Mouse (Mus musculus) embryo, embryonic 11 days (tissue): ENCODE data around the gene Them7.
A peak's percentile ranks its signal among the peaks of the same experiment; 100 is the strongest.

Source experiments
- DNase-seq: peaks from one replicate; pipeline ENCODE4 v3.0.0-alpha.2; 2015

Gene Them7

DNA sequence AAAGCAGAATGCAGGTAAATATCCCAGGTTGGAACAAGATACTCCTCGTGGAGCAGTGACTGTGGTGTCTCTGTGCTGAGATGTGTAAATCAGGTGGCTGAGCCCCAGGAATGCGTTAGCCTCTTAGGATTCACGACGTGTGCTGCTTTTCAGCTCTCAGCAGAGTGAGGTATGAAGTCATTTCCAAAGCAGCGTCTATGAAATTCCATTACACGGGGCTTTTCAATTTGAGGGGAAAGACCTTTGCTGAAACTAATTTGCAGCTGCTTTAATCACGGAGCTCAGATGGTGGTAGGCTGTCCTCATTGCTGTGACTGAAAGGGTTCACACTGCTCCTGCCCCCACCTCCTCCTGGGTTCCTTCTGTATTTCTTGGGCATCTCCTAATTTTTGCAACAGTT, 87.9 kb downstream of the Them7 start:
- DNase-seq = peak; percentile 28

GRCm38 (mm10) chr2:105313077-105313476, 89.0 kb downstream of the Them7 start:
- DNase-seq = no peak

DNA sequence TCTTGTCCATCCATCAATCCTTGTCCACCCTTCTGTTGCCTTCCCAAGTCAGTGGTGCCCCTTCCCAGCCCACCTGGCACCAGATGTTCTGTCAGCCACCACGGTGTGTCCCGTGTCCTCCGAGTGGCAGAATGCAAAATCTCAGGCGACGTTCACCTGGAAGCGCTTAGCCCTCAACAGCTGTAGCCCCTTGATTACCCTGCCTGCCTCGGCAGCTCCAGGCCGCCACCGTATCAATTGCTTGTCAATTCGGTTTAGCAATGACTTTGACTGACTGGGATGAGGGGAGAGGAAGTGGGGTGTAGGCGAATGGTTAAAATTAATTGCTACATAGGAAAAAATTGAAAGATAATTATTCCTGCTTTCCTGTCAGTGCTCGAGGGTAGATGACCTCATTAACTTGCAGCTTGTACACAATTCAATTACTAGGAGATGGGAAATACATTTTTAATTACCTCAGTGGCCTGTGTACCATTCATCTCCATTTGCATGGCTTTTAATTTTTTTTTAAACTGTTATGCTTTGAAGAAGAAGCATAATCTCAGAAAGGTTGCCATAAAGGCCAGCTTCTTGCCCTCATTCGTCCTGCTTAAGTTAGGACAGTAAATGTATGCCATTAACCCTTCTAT, 93.5 kb downstream of the Them7 start:
- DNase-seq = no peak

GRCm38 (mm10) chr2:105326067-105326466, 101.9 kb downstream of the Them7 start:
- DNase-seq = no peak

- no peak for DNase-seq
Measured at GRCm38 (mm10) chr2:105330024-105330423, 105.9 kb downstream of the Them7 start.

GRCm38 (mm10) chr2:105333107-105333506, 109.0 kb downstream of the Them7 start:
- DNase-seq = no peak

- peak; percentile 83 for DNase-seq
Measured at GRCm38 (mm10) chr2:105333976-105334713, 110.0 kb downstream of the Them7 start.

- DNase-seq = no peak
Measured at GRCm38 (mm10) chr2:105335661-105336060, 111.5 kb downstream of the Them7 start.

- peak; percentile 37 for DNase-seq
Measured at GRCm38 (mm10) chr2:105336314-105337027, 112.4 kb downstream of the Them7 start.

GRCm38 (mm10) chr2:105337171-105337875, 113.2 kb downstream of the Them7 start:
- DNase-seq = no peak

DNA sequence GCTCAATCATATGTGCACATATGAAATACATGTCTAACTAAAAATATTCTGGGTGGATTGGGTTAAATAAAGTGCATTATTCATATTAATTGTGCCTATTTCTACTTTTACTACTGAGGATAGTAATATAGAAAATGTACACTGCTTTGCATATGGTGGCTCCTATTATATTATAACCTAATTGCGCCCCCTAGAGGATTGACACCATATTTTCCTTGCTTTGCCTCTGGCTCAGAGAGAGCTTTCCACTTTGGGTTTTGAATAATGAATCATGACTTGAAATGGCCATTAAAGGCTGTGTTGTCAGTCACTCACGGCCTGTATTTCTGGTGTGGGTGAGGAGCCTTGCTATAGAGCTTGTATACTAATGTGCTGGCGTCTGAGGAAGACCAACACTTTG, 115.9 kb downstream of the Them7 start:
- DNase-seq = peak; percentile 50

GRCm38 (mm10) chr2:105348886-105349285, 124.8 kb downstream of the Them7 start:
- no peak for DNase-seq

DNA sequence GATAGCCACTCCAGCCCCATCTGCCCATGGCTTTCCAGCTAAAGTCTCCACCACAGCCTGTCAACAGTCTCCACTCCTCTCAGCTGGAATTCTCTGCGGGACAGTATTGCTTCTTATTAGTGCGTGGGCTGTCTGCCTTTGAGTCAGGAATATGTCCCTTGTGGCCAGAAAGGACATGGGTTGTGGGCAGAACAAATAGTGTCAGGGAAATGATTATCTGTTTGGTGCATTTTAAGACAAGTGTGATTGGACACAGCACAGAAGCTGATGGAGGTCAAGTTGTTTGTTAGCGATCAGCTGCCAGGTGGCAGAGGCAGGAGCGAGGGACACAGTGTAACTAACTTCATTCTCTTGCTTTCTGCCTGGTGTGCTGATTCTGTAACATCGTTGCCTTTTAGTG, 132.7 kb downstream of the Them7 start:
- DNase-seq = no peak

DNA sequence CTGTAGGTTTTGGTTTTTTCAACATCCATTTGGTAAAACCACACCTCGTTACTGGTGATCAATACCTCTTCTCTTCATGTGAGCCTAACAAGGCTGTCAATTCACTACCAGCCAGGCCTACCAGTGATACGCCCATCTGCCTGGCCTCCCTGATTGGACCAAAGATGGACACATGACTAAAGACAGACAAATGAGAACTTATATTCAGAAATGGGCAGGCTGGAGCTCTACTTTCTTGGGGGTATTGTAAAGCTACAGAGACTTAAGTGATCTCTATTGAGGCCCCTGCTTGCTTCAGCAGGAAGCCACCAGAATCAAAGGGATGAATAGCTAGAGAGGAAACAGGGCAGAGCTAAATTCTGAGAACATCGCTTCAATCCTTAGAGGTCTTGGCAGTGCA, 133.9 kb downstream of the Them7 start:
- no peak for DNase-seq

DNA sequence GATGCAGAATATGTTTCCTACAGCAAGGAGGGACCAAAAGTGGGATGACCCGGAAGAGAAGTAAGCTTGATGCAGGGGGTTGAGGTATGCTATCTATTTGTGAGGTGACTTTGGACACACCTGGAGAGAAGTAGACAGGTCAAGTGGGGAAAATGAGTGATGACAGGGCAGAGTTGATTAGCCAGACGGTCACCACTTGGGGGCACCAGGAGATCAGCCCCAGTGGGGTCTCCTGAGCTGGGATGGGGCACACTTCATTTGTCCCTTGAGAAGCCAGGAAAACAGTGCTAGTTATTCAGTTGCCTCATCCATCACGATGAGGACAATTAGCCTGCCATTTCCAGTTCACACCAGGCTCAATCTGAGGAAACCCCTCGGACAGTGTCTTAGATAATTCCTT, 143.5 kb downstream of the Them7 start:
- DNase-seq = no peak

DNA sequence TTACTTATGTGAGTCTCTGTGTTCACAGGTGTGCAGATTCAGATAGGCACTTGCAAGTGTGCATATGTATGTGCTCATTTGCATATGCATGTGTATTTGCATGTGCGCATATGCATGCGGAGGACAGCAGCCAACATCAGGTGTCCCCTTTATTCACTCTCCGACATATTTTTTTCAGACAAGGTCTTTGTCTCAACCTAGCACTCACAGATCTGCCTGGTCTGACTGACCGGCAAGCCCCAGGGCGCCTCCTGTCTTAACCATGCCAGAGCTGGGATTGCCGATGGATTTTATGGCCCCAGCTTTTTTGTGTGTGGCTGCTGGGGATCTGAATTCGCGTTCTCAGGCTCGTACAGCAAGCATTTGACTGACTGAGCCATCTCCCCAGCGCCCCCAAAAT, 146.1 kb downstream of the Them7 start:
- DNase-seq = peak; percentile 26

DNA sequence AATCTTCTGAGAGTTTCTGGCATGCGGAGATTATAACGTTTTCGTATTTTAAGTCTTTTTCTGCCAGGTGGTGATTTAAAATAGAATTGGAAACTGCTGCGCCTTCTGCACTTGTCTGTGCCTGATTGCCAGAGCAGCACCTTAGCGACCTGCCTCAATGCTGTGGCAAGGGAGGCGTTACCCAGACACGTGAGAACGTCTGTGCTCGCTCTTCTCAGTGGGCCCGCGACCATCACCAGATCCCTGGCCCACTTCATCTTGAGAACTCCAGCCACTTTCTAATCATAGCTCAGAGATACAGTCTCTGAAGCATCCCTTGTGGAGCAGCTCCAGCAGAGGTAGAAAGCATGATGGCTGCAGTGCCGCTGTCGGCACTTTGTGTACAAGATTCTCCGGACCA, 146.6 kb downstream of the Them7 start:
- DNase-seq = peak; percentile 24

- no peak for DNase-seq
Measured at GRCm38 (mm10) chr2:105372156-105372555, 148.0 kb downstream of the Them7 start.

- no peak for DNase-seq
Measured at GRCm38 (mm10) chr2:105372727-105373126, 148.6 kb downstream of the Them7 start.

- no peak for DNase-seq
Measured at GRCm38 (mm10) chr2:105373658-105374057, 149.5 kb downstream of the Them7 start.

DNA sequence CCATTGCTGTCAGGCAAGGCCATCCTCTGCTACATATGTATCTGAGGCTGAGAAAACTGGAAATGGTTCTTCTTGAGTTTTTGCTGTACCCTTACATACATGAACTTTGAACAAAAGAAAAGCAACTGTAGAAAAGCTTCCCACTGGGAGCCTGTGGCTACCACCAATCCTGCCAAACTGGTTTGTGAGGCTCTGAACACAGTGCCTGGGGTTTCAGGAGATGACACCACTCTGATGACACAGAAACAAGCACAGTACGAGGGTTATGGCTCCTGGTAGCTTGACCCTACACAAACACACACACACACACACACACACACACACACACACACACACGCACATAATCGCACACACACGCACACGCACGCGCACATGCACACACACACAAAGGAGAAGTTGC, 151.1 kb downstream of the Them7 start:
- no peak for DNase-seq

DNA sequence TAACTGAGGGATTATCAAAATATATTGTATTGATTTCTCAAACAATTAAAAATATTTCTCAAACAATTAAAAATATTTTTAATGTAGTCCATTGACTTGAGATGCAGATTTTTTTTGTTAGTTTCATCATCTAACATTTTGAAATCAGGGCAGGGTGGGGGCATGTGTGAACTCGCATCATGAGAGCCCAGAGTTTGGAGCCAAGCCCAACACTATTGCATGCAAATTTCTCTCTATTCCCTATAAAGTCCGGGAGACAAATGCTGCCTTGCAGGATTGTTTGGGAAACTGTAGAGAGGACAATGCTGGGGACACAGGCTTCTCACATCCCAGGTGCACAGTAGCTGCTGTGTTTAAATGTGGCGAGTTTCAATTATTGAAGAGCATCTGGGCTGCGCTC, 151.6 kb downstream of the Them7 start:
- DNase-seq = no peak

GRCm38 (mm10) chr2:105379682-105380081, 155.6 kb downstream of the Them7 start:
- DNase-seq = no peak
